Mouse (Mus musculus) heart, postnatal 0 days (tissue): Measurements from ENCODE around the gene Nqo2. TPM values are rescaled to one million over a fixed set of nuclear protein-coding genes. Genes with fewer than 3 reads are reported as not detected.
"Not testable (repeated sequence)": the region's sequence is repeated elsewhere in the genome, so short reads cannot be mapped to it uniquely, and the experiment has no call there.

Experiments used
- ATAC-seq: fragments of 200-750 bp; cut with Nextera tagmentation; 2 replicates; pipeline ENCODE4 v1.8.0; 2017; ENCODE audit warnings: low read depth, moderate number of reproducible peaks, moderate library complexity; ENCODE audit not compliant: insufficient read depth
- DNase-seq: peaks from one replicate; pipeline ENCODE4 v3.0.0-alpha.2; 2016; ENCODE audit warnings: low spot score
- H3K27ac ChIP-seq: fragments of 300-500 bp; sonication (generic); 2 replicates; pipeline ENCODE4 v1.5.1; 2014; ENCODE audit warnings: low read depth, mild to moderate bottlenecking
- H3K27me3 ChIP-seq: fragments of 300-500 bp; sonication (generic); 2 replicates; pipeline ENCODE4 v1.6.1; 2014; ENCODE audit warnings: low read length, mixed read lengths; ENCODE audit not compliant: control insufficient read depth, insufficient read depth
- H3K36me3 ChIP-seq: fragments of 300-500 bp; sonication (generic); replicated peaks from 2 replicates; pipeline ENCODE4 v1.6.1; 2014; ENCODE audit warnings: low read length, mixed read lengths; ENCODE audit not compliant: control insufficient read depth, insufficient read depth
- H3K4me1 ChIP-seq: fragments of 300-500 bp; sonication (generic); 2 replicates; pipeline ENCODE4 v1.6.1; 2014; ENCODE audit warnings: antibody characterized with exemption; ENCODE audit not compliant: control insufficient read depth, insufficient read depth
- H3K4me2 ChIP-seq: fragments of 300-500 bp; sonication (generic); 2 replicates; pipeline ENCODE4 v1.6.1; 2014; ENCODE audit warnings: low read depth, mild to moderate bottlenecking, low read length, moderate library complexity
- H3K4me3 ChIP-seq: fragments of 300-500 bp; sonication (generic); 2 replicates; pipeline ENCODE4 v1.5.1; 2014; ENCODE audit warnings: low read depth, low read length
- H3K9ac ChIP-seq: fragments of 300-500 bp; sonication (generic); replicated peaks from 2 replicates; pipeline ENCODE4 v1.6.1; 2014; ENCODE audit warnings: low read depth, low read length, mixed read lengths
- H3K9me3 ChIP-seq: fragments of 300-500 bp; sonication (generic); replicated peaks from 2 replicates; pipeline ENCODE4 v1.6.1; 2016; ENCODE audit warnings: low read length; ENCODE audit not compliant: control insufficient read depth
- CTCF ChIP-seq: IDR thresholded peaks from 2 replicates; pipeline ENCODE4 v1.5.1; 2016; ENCODE audit warnings: antibody characterized with exemption, control low read depth, low read depth
- EP300 ChIP-seq: IDR thresholded peaks from 2 replicates; pipeline ENCODE4 v1.6.1; 2016; ENCODE audit warnings: antibody characterized with exemption, low read depth
- WGBS: fragments of 180-500 bp; shearing (Covaris S2); extraction: QIAGEN DNeasy Blood & Tissue Kit; methylation state at CpG from one replicate; pipeline ENCODE4 v1.1.7; 2014; 5-methylcytosine and 5-hydroxymethylcytosine counted together
- polyA plus RNA-seq: library from polyadenylated mRNA; unstranded; fragments of >200 nt; fragmentation: Nextera tagmentation; extraction: Ambion mirVana; gene quantifications from 2 replicates; pipeline ENCODE4 v1.2.1, GENCODE M21; 2015
- total RNA-seq: library from RNA; depleted of rRNA; stranded (reverse); fragments of >200 nt; gene quantifications from 2 replicates; pipeline ENCODE4 v1.2.3, GENCODE M21; 2014; ENCODE audit warnings: low replicate concordance

Gene Nqo2
- total and polyA plus RNA-seq, 2 experiments from 2014 or later = 27.0 to 28.3 TPM

- peaks cover 16% of the 10 kb centered on the region for H3K36me3 ChIP-seq
- no peaks in the 10 kb centered on the region for H3K27me3 ChIP-seq
- peak overlapping the region; percentile 77 for H3K4me2 ChIP-seq
- peak; percentile 22 for DNase-seq
- peak overlapping the region; percentile 84; the same call in 1 of the 2 replicates for H3K9ac ChIP-seq
- TF ChIP-seq EP300 (no peak), CTCF (no peak)
- no peaks in the 10 kb centered on the region for H3K9me3 ChIP-seq
- ATAC-seq = no peak
- no peak overlapping the region for H3K27ac ChIP-seq
- WGBS = 53% methylated on average over 6 of the region's 6 CpGs
- H3K4me3 ChIP-seq = peak overlapping the region; percentile 82
- H3K4me1 ChIP-seq = peaks cover 18% of the 10 kb centered on the region
Observed at GRCm38 (mm10) chr13:33934743-33935142, 29.7 kb upstream of the Nqo2 start.

DNA sequence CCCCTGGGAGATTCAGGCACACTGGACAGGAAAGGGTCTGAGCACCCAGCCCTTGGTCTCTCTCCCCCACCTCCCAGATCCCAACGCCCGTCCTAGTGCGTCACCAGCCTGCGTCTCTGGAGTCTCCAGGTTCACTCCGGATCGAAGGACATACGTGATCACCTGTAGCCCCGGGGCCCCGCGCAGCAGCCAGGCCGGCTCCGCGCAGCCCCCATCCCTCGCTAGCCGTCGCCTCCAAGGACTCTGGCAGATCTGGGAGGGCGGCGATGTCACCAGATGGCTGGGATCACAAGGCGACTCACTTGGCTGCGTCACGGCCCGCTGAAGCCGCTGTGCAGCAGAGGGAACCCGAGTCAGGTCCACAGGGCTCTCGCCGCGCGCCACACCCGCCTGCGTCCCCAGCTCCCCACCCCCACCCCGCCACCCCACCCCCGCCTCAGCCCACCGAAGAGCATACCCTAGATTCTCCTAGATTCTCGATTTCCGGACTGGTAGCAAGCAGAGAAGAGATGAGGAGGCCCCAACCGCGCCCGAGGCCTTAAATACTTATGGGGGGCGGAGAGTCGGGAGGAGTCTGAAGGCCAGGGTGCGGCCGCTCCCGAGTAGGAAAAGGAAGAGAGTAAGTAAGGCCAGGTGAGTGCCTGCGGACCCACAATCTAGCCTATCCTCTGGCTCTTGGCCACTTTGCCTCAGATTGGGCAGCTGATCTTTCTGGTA lies 28.9 kb upstream of the Nqo2 start:
- H3K9ac ChIP-seq = peak overlapping the region; percentile 84
- 1% methylated on average over 44 of the region's 44 CpGs for WGBS
- H3K27me3 ChIP-seq = no peaks in the 10 kb centered on the region
- H3K4me3 ChIP-seq = peak overlapping the region; percentile 82
- peak overlapping the region; percentile 77 for H3K4me2 ChIP-seq
- TF ChIP-seq CTCF (no peak), EP300 (no peak)
- H3K27ac ChIP-seq = peak overlapping the region; percentile 82
- H3K36me3 ChIP-seq = peaks cover 8% of the 10 kb centered on the region
- ATAC-seq = peak; percentile 83
- DNase-seq = peak; percentile 54
- no peaks in the 10 kb centered on the region for H3K9me3 ChIP-seq
- peaks cover 18% of the 10 kb centered on the region for H3K4me1 ChIP-seq

GRCm38 (mm10) chr13:33937151-33937550 lies 27.3 kb upstream of the Nqo2 start:
- Histone ChIP-seq H3K9ac (no peak overlapping the region), H3K4me3 (no peak overlapping the region), H3K4me1 (peaks cover 18% of the 10 kb centered on the region), H3K27me3 (no peaks in the 10 kb centered on the region), H3K27ac (peak overlapping the region; percentile 48), H3K4me2 (no peak overlapping the region), H3K9me3 (no peaks in the 10 kb centered on the region), H3K36me3 (no peaks in the 10 kb centered on the region)
- ATAC-seq = no peak
- TF ChIP-seq CTCF (no peak), EP300 (no peak)
- peak; percentile 52 for DNase-seq
- WGBS = 20% methylated on average over 5 of the region's 5 CpGs

DNA sequence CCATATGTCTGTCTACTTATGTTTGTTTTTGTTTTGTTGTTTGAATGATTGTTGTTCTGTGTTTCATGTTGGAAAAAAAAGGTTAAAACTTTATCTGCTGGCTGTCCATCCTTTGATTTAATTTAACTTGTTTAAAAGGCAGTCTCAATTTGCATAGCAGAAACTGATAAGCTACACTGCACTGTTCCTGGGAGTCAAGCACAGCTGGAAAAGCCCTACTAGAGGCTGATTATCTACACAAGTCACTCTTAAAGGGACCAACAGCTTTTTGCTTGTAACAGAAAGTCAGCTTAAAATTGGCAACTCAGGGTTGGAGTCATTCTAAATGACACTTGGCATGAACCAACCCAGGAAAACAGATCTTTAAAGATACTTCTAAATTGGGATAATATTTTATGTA lies 26.9 kb upstream of the Nqo2 start:
- Histone ChIP-seq H3K27ac (0 out of 2 replicates have a peak overlapping the region, but pooled peaks have one; percentile 48), H3K4me1 (peaks cover 18% of the 10 kb centered on the region)
- not testable (repeated sequence) for H3K9ac ChIP-seq, H3K4me3 ChIP-seq, H3K27me3 ChIP-seq, ATAC-seq, H3K4me2 ChIP-seq, DNase-seq, H3K9me3 ChIP-seq, H3K36me3 ChIP-seq

- no peak for ATAC-seq
- Histone ChIP-seq H3K4me1 (0 out of 2 replicates have a peak, but pooled peaks cover 6% of the 10 kb centered on the region), H3K27ac (no peak overlapping the region), H3K36me3 (no peaks in the 10 kb centered on the region), H3K27me3 (no peaks in the 10 kb centered on the region), H3K4me3 (no peak overlapping the region), H3K9ac (no peak overlapping the region), H3K4me2 (no peak overlapping the region), H3K9me3 (no peaks in the 10 kb centered on the region)
- TF ChIP-seq CTCF (no peak), EP300 (no peak)
- 90% methylated on average over 5 of the region's 5 CpGs for WGBS
- DNase-seq = no peak
Observed at GRCm38 (mm10) chr13:33941288-33941808, 23.1 kb upstream of the Nqo2 start.
